Mouse (Mus musculus) lung, adult 2 months (tissue): ENCODE results near the gene Ppm1e.

Experiments used
- CTCF ChIP-seq: fragments of 200-500 bp; IDR thresholded peaks from 2 replicates; pipeline ENCODE4 v1.5.1; 2011; ENCODE audit warnings: mild to moderate bottlenecking, low read length, control low read depth; ENCODE audit not compliant: insufficient read depth
- POLR2A ChIP-seq: fragments of 200-500 bp; IDR thresholded peaks from 2 replicates; pipeline ENCODE4 v1.6.1; 2011; ENCODE audit warnings: low read depth, mild to moderate bottlenecking, control low read depth, low read length, borderline replicate concordance; ENCODE audit errors: extremely low read depth

DNA sequence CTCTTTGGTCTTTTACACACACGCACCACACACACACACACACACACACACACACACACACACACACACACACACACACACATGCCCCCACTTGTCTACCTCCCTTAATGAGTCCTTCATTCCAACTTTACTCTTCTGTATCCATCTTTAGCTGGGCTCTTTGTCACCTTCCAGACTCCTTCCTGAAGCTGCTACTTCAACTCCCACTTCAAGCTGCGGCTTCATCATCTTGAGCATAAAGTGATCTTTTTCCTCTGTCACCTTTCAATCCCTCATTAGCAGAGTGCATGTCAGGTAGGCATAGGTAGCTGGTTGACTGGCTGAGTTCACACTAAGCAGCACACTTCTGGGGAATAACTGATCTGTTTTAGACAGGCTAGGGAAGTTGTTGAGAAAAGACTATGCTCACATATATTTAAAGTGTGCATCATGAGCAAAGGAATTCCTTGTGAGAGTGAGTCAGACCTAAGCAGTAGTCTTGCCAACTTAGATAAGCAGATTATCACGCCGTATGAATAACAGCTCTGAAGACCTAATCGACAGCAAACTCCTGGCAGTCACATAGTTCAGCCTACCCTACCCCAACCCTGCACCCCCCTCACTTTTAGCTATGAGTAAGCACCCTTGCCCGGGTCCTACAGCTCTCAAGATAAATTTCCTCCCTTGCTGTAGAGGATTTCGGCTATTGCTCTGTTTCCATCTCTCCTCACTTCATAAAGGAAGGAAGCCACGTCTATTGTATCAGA, 49.3 kb downstream of the Ppm1e start:
- no peak for TF ChIP-seq CTCF
- no peak for TF ChIP-seq POLR2A
